Mouse (Mus musculus) thymus, postnatal 36 days (tissue): ENCODE measurements around the gene Nsf.

Source experiments
- DNase-seq, 2 experiments: peaks; one replicate each; pipeline ENCODE4 v3.0.0; 2022; ENCODE audit warnings: mixed read lengths in 2 of 2

The Nsf gene

DNA sequence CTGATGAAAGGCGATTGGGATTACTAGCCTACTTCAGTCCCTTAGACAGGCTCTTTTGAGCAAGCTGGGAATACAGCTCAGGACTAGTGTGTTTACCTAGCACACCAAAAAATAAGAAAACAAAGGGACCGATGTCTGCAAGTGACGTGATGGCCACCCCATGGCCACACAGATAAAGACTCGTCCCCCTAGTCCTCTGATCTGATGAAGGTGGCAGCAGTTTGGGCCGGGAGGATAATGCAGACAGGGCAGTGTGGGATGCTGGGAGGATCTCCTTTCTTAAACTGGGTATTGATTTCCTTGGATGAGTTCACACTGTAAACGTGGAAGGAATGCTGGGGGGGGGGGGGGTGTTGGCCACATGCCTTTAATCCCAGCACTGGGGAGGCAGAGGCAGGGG is 13.0 kb downstream of the Nsf start:
- DNase-seq, result no peak

DNA sequence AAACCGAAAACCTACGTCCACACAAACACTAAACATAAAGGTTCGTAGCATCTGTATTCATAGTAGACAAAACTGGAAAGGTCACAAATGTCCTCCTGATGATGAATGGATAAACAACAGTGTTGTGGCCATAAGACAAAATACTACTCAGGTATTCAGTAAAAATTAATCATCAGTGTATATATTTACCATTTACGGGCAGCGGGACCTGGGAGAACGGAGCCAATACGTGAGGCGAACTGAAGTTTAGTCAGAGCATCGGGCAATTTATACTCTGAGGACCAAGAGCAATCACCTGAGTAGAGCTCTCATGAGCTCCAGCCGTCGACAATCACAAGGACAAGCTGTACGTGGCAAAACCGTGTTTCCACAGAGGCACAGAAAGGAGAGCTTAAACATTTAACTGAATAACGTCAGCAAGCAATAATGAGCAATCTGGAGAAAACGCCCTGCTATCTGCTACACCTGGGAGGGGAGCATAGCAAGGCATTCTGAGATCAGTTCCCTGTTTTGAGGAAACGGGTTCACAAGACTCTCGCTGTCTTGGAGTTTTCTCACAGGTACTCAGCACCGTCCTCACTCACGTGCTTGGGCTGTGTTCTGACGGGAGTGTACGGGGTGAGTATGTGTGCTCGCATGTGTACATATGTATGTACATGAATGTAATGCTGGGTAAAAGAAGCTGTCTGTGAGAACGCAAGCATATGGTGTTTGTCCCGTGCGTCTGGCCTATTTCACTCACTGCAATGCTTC is 15.7 kb downstream of the Nsf start:
- no peak for DNase-seq

DNA sequence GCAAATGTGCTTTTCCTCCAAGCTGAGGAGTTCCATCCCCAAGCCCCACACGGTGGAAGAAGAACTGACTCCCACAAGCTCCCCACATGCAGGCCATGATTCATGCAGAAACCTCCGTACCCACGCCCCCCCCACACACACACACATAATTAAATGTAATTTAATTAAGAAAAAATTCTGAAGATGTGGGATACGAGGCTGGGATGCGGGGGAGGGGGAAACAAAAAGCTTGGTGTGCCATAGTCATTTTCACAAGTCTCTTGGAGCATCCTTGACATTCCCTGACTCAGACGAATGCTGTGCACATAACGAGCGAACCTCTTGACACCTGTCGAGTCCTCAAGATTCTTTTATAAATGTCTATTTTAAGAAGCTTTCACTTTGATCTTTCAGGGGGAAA is 16.4 kb downstream of the Nsf start:
- no peak for DNase-seq

DNA sequence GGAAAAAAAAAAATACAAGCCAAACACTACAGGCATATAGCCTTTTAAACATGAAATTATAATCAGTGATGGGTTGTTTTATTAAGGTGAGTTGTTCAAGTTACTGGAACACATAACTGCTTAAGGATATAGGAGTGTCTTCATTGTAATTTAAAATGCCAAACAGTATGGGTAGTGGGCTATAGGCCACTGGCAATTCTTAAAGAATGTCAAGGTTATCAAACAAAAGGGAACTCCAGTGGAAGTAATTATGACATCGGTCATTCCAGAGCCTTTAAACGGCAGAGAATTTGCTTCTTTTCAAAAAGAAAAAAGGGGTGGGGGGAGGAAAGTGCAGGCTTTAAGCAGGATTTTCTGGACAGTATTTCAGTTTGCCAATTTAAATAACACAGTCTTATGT is 18.1 kb downstream of the Nsf start:
- no peak for DNase-seq

DNA sequence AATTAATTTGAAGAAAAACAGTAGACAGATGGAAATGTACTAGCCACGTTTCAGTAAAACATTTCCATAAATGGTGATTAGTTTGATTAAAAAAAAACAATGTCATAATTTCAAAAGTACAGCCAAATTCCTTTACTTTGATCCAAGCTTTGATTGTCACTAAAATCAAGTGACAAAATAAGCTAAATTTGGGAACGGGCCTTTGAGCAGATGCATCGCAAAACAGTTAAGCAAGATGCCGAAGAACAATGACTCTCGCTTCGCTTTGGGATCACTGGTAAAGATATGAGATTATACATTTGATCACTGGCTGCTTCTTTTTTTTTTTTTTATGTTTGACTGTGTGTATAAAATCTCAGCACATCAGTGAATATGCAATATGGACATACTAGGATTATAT is 20.0 kb downstream of the Nsf start:
- no peak for DNase-seq

DNA sequence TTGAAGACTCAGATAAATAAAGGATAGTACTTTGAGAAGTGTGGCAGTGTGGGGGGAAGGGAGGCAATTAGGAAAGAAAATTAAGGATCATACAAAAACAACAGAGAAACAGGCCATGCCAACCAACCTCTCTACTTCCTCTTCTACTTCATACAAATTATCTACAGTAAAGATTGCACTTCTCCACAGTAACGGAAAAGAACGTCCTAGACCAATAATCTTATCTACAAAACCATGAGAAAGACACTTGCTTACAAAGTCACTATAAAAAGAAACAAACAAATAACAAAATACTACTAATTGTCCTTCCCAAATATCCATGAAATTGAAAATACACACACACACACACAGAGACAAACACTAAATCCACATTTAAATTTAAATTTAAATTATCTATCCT is 29.9 kb downstream of the Nsf start:
- DNase-seq, result no peak

DNA sequence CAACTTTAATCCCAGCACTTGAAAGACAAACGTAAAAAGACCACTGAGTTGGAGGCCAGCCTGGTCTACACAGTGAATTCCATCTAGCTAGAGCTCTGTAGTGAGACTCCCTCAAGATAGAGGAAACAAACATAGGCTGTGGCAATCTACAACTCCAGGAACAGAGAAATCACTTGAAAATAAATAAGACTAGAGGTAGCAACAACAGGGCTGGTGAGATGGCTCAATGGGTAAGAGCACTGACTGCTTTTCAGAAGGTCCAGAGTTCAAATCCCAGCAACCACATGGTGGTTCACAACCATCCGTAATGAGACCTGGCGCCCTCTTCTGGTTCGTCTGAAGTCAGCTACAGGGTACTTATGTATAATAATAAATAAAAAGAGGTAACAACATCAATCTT is 30.6 kb downstream of the Nsf start:
- DNase-seq, result no peak

DNA sequence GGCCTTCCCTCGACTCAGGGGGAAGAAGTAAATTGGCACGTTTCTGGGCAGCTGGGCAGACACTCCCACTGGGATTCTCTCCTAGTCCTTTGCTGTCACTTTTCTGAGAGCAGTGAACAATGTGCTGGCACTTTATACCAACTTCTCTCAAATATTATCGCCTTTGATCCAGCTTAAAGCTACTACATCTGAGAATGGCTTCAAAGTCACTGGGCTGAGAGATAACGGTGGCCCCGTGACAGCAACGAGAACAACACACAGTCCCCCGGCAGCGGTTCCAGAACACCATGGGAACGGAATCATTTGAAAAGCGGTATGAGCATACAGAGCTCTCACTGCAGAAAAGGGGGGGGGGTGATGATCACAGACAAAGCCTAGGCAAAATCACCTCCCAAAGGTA is 31.0 kb downstream of the Nsf start:
- no peak for DNase-seq

DNA sequence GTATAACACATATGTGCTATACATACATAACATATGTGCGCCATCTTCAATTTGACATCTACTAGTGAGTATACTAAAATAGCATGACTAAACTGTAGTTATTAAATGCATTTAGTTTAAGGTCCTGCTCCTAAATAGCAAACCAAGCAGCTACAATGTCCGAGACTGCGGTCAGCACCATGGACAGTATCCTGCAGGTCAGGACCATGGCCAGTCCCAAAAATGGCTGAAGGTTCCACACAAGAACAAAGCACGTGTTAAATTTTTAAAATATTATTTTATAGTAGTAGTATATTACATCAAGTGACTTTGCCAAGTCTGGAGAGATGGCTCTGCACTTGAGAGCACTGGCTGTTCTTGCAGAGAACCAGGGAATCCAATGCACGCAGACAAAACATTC is 33.2 kb downstream of the Nsf start:
- no peak for DNase-seq

DNA sequence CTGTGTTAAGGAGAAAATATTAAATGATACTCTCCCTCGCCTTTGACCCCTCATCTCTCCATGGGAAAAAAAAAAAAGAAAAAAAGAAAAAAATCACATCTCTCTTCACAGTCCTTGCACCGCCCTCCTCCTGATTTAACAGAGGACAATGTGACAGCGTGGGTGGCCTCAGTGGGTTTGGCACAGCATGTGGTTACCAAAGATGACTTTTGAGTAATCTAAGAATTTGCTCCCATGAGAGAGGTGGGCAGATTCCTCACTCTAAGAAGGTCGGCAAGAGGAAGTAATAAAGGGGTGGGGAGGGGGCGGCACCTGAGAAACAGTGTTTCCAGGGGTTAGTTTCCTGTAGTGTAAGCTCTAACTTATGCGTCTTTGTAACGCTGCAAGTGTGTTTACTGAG is 37.0 kb downstream of the Nsf start:
- no peak for DNase-seq

DNA sequence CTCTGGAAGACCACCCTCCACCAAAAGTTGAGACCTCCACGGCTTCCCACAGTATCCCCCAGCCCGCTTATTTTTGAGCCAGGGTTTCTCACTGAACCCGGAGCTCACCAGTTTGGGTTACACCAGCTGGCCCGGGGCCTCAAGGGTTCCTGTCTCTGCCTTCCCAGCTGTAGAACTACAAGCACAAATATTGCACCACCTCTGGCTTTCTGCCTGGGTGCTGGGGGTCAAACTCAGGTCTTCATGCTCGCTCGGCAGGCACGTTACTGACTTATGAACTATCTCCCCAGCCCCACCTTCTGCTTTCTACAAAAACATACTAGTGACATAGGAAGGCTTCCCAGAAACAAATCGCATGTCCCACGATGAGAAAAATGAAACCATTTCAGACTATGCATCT is 38.2 kb downstream of the Nsf start:
- DNase-seq, result no peak

DNA sequence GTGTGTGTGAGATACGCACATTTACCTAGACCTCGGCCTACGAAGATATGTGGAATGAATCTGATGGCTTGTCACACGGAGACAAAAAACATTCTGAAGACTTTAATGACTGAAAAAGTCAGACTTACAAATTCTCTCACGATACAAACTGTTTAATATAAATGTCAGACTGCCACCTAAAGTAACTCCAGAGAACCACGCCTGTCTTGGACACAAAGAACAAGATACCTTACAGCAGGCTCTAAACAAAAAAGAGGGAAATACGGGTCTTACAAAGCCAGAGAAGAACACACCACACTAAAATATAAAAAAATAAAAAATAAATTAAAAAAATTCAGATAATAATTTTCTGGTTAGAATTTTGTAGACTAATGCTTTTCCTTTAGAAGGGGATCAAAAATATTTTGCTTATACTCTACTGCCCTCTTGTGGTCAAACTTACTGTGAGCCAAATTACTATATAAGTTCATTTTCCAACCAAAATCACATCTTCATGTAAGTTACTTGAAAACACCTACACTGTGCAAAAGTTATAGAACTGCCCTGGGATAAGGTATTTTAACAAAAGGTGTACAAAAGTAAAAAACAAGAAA is 42.8 kb downstream of the Nsf start:
- DNase-seq, result no peak

DNA sequence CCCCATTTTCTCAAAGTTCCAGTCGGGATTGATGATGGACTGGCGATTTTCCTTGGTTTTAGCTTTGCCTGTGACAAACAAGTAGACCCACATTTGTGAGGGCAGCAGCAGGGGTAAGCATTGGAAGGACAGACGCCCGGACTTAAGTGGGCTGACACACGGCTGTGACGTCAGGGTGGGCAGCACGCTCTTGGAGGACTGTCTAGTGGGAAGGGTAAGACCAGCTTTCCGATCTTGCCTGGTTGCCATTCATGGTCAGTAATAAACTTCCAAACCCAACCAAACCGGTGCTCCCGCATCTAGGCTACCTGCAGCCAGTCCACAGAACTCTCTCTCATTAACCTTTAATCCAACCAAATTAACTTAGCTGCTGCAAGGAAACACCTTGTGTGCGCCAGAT is 43.3 kb downstream of the Nsf start:
- no peak for DNase-seq

DNA sequence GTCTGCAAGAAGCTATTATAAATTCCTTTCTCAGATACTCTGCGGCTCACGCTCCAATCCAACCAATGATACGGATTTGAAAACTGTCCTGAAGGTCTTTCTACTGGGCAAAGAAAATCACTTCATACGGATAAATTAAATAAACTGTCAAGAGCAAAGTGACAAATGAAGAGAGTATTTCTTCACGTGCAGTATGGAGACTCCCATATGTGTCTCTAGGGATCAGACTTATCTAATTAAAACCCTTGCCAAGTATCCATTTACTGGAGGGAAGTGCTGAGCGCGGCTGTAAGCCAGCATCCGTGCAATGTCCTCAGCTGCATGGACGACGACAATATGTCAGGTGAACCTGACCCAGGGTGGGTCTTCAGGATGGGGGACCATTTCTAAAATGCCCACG is 44.0 kb downstream of the Nsf start:
- no peak for DNase-seq

DNA sequence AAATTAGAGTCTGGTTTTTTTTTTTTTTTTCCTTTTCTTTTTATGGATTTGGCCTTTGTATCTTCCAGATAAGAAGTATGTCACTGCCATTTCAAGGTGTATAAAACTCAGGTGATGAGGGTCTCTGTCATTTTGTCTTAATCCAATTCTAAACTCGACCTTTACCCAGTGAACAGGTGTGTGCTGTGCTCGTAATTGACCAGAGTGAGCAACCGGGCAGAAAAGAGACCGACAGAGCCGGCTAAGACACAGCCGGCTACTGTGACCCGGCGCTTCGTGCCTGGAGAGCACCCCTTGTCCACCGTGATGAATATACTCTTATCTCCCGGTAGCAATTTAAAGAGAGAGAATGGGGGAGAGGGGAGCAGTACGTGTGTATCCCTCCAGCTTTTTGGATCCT is 44.5 kb downstream of the Nsf start:
- DNase-seq, result no peak

DNA sequence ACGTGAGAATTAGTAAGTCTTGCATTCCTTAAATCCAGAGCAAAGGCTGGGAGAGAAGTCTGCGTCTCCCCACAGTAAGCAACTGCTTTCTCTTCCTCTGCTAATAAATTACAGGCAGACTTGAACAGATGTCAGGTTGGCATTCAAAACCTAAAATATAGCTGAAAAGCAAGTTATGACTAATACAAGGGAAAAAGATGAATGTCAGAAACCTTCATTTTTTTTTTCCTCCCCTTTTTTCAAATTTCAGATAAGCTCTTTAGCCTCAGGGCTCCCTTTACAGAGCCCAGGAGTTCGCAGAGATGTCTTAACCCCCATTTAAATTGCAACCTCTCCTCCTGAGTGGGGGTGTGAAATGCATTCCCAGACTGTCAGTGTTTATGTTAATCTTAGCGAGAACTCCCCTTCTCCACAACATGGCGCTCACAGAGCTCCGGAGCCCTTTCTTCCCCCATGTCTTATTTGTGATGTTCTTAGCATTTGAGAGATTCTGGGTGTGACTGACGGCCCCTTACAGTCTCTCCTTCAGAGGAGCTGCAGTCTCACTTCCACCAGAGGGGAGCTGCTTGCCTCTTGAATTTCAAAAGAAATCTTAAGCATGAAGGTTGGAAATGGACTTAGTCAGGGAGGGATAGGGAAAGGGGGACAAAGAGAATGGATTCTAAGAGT is 47.7 kb downstream of the Nsf start:
- DNase-seq, result no peak

DNA sequence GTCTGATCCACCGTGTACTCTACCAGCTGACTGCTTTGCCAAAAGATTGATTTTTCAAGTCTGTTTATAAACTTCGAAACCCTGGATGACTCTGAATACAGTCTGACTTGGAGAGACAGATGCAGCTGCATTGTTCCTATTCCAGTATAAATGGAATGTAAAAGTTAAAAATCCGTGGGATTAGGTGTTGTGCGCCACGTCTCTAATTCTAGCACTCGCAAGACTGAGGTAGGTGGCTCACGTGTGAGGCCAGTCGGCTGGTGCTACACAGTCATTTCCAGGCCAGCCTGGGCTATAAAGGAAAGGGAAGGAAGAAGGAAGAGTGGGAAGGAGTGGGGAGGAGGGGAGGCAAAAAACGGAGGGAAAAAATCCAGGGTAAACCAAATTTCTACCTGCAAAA is 48.4 kb downstream of the Nsf start:
- DNase-seq, result no peak

DNA sequence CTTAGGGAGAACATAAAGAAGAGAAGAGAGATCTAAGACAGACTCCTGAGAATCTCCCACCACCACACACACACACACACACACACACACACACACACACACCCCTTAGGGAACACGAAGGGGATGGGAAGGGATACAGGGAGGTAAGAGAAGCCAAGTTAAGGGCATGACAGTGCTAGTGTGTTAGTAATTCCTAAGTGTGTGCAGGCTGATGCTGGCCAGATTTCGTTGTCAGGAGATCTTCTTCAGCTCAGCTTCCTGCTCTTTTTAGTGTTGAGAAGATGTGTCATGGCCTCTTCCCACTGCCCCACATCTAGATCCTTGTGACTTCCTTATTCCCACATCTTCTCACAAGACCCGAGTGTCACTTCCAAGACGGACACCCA is 52.3 kb downstream of the Nsf start:
- no peak for DNase-seq

DNA sequence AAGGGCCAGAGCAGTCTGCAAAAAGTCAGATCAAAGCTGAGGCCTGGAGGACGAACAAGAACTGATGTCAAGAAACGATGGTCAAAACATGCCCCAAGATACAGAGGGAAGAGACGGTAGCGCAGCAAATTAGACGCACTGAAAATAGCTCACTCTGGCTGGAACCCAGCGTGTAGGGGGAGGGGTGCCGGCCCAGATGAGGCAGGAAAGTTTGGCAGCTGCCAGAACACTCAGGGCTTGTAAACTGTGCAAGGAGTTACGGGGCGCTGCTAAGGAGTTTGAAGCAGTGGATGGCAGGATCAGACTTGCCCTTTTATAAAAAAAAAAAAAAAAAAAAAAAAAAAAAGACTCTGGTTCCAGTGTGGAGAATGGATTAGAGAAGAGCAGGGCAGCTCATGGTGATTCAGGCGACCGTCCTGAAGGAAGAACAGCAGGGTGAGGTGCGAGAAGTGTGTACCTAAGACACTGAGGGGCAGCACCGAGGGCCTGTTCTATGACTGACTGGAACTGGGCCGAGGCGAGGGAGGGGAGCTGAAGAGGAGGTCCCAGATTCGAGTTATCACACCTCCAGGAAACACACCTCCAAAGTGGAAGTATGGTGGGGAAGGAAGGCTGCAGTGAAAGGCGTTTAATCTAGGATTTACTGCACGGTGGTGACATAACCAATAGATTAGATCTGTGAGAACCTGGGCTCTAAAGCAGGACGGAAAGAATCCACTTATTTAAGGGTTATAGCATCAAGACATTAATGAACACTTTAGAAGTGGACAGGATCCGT is 52.9 kb downstream of the Nsf start:
- no peak for DNase-seq

DNA sequence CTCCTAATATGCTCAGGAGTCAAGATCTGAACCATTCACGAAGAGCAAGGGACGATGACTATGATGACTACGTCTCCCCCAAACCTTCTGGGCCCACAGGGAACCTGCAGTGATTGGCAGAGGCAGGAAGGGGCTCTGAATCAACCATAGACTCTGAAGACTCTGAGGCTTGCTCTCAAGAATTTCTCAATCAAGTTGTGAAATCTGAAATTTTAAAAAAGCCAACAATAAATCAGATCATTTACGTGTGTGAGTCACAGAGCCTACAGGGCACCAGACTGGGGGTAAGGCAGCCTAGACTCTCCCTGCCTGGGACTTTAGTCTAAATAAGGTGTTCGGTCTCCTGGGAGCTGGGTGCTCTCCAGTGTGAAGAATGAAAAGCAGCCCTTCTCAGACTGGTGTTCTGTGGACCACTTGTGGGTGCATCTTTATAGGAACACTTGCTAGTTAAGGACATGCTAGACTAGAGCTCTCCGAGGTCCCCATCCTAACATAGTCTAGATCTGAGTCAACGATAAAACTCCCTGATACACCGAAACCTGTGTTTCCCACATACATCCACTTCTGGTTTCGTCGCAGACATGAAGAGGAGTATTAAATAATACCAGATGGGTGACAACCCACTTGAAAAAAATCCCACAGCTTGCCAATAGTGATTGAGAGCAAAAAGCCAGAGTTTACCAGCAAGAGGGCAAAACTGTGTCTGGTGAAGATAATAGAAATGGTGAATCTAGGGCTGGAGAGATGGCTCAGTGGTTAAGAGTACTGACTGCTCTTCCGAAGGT is 56.7 kb downstream of the Nsf start:
- no peak for DNase-seq

DNA sequence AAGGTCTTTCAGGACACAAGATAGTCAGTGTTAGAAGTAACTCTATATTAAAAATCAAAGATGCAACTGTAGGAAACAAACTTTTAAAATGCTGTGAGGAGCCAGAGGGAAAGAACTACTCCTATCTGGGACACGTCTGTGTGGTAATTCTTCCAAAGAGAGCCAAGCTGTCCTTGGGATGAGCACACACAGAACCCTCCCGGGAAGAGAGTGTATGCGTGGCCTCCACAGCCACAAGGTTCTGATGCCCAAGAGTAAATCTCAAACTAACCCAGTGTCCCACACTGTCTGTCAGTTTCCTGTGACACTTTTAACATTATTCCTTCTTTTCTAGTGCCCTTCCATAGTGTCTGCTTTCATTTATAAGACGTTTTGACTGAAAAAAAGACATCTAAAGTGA is 57.8 kb downstream of the Nsf start:
- DNase-seq, result no peak

DNA sequence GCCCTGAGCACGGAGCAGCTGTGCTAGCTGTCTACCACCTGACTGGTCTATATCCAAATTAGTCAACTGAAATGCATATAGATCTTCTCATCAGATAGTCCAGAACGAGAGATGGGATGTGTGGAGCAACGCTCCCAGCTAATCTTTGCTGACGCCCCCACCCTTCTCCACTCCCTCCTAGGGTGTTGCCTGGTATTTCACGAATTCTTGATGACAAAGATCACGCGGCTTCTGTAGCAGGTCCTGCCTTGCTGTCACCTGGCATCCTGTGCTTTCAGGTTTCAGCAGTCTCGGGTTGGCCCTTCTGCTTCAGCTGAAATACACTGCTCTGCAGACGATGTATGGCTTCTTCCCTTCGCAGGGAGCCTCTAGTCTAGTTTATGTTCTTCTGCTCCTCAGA is 61.0 kb downstream of the Nsf start:
- DNase-seq, result no peak

DNA sequence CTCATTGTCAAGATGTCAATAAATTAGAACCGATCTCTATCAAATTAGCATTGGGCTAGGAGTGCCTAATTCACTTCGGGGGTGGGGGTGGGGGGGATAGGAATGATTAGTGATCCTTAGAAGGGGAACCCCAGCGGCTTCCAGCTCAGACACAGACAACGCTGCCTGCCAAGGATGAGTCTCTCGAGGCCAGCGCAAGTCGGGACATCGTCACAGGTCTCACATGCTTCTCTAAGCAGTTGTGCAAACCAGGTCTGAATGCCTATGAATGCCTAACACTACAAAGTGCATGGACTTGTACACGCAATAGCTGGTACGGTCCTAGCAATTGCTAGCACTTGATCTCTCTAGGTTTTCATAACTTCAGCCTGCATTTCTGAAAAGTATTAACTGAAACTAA is 62.1 kb downstream of the Nsf start:
- no peak for DNase-seq
